Mouse (Mus musculus) liver, postnatal 0 days (tissue): ENCODE results near the gene Snx1.

ENCODE experiments used
- CTCF ChIP-seq: sonication (generic); IDR thresholded peaks from 2 replicates; pipeline ENCODE4 v1.5.1; 2016; ENCODE audit warnings: antibody characterized with exemption, low read depth
- EP300 ChIP-seq: IDR thresholded peaks from 2 replicates; pipeline ENCODE4 v1.6.1; 2016; ENCODE audit warnings: antibody characterized with exemption, low read depth, mild to moderate bottlenecking

GRCm38 (mm10) chr9:66051493-66051892 lies 74.9 kb downstream of the Snx1 start:
- TF ChIP-seq CTCF = no peak
- no peak for TF ChIP-seq EP300
